Mouse (Mus musculus) Patski (cell line): ENCODE measurements around the gene Tap2. TPM values are rescaled to one million over a fixed set of nuclear protein-coding genes. Genes with fewer than 3 reads are reported as not detected.
A peak's percentile ranks its signal among the peaks of the same experiment; 100 is the strongest.

Experiments
- ATAC-seq: fragments of 100-300 bp; one replicate; pipeline ENCODE4 v1.8.0; 2021
- CTCF ChIA-PET: fragments of 350-600 bp; sonication (Branson Sonifier 250); formaldehyde crosslinking; loops from one replicate; lab custom pipeline; 2022; ENCODE audit warnings: inconsistent platforms; lab: Charles Lee
- POLR2A ChIA-PET: fragments of 350-600 bp; sonication (Branson Sonifier 250); formaldehyde crosslinking; loops from one replicate; lab custom pipeline; 2022; ENCODE audit warnings: antibody characterized with exemption, inconsistent platforms; lab: Charles Lee
- DNase-seq: peaks from one replicate; pipeline ENCODE4 v3.0.0-alpha.2; 2011; ENCODE audit warnings: low read depth, low spot score
- H3K27me3 ChIP-seq: fragments of 371-371 bp; one replicate; pipeline ENCODE4 v1.5.1; 2021
- CTCF ChIP-seq: fragments of 100-300 bp; IDR thresholded peaks from one replicate; pipeline ENCODE4 v1.5.1; 2021
- in situ Hi-C: fragments of 300-500 bp; cut with MboI; formaldehyde crosslinking; loops from 3 replicates; pipeline ENCODE4 v1.11.1; 2018; ENCODE audit warnings: low pct_unique_long_range_greater_than_20kb, mixed read lengths
- polyA plus RNA-seq: library from polyadenylated mRNA; unstranded; gene quantifications from one replicate; pipeline ENCODE4 v1.2.3, GENCODE M21; 2021

Gene Tap2
- polyA plus RNA-seq, 1 experiment from 2014 or later = 38.2 TPM

GRCm38 (mm10) chr17:34261502-34261901 lies 58.2 kb downstream of the Tap2 start:
- ChIA-PET CTCF (interaction anchor here (1.3 to 1.6 kb wide), 2 partner anchors 11 to 23 kb away, joined by 3 to 4 read pairs; partner anchors contain the start of gene H2-Ob), POLR2A (no interaction called here)
- H3K27me3 ChIP-seq = peaks cover 15% of the 10 kb centered on the region
- ATAC-seq (peak; percentile 55), DNase-seq (peak; percentile 60)
- no peak for TF ChIP-seq CTCF
- in situ Hi-C loops = no loop called here

- in situ Hi-C loops = no loop called here
These were observed 59.7 kb downstream of the Tap2 start for GRCm38 (mm10) chr17:34263068-34263467.

GRCm38 (mm10) chr17:34263811-34264371 lies 60.6 kb downstream of the Tap2 start:
- ChIA-PET CTCF (no interaction called here), POLR2A (no interaction called here)
- TF ChIP-seq CTCF = no peak
- ATAC-seq (no peak), DNase-seq (no peak)
- H3K27me3 ChIP-seq = peaks cover 16% of the 10 kb centered on the region
- in situ Hi-C loops = no loop called here

More at GRCm38 (mm10) chr17:34263068-34263467, 59.7 kb downstream of the Tap2 start:
- ATAC-seq (peak; percentile 72), DNase-seq (peak; percentile 46)
- H3K27me3 ChIP-seq = peaks cover 19% of the 10 kb centered on the region
- TF ChIP-seq CTCF = no peak
- ChIA-PET POLR2A (no interaction called here), CTCF (interaction anchor here (1.3 to 1.6 kb wide), 2 partner anchors 13 to 25 kb away, joined by 3 to 4 read pairs; partner anchors contain the start of gene H2-Ob)

- DNase-seq (no peak), ATAC-seq (no peak)
- POLR2A ChIA-PET = no interaction called here
- no peak for TF ChIP-seq CTCF
- peaks cover 15% of the 10 kb centered on the region for H3K27me3 ChIP-seq
- in situ Hi-C loops = no loop called here
- CTCF ChIA-PET = no interaction called here
These were observed 61.4 kb downstream of the Tap2 start for GRCm38 (mm10) chr17:34264452-34265351.

Other genes with a start within 250 kb of the Tap2 start
- gene Vps52, start 247.7 kb upstream of the Tap2 start, polyA plus RNA-seq = 56.9 TPM
- 1,854 TPM for gene Rps18, start 247.5 kb upstream of the Tap2 start, polyA plus RNA-seq
- 79.5 TPM for gene H2-K1, start 203.2 kb upstream of the Tap2 start, polyA plus RNA-seq
- gene Ring1, start 178.8 kb upstream of the Tap2 start, polyA plus RNA-seq = 31.1 TPM
- 49.3 TPM for gene H2-Ke6, start 175.5 kb upstream of the Tap2 start, polyA plus RNA-seq
- gene Slc39a7, start 171.8 kb upstream of the Tap2 start, polyA plus RNA-seq = 189 TPM
- gene Rxrb, start 171.7 kb upstream of the Tap2 start, polyA plus RNA-seq = 57.1 TPM
- 0.60 TPM for gene Col11a2, start 164.1 kb upstream of the Tap2 start, polyA plus RNA-seq
- not detected for gene H2-Oa, start 111.2 kb upstream of the Tap2 start, polyA plus RNA-seq
- gene H2-DMa, start 84.0 kb upstream of the Tap2 start, polyA plus RNA-seq = 17.1 TPM
- 239 TPM for gene Brd2, start 80.9 kb upstream of the Tap2 start, polyA plus RNA-seq
- gene H2-DMb2, start 60.2 kb upstream of the Tap2 start, polyA plus RNA-seq = 8.2 TPM
- gene H2-DMb1, start 50.5 kb upstream of the Tap2 start, polyA plus RNA-seq = 36.6 TPM
- 7.0 TPM for gene Tap1, start 16.0 kb upstream of the Tap2 start, polyA plus RNA-seq
- gene Psmb9, start 15.8 kb upstream of the Tap2 start, polyA plus RNA-seq = 1.3 TPM
- 18.7 TPM for gene Psmb8, start 5.8 kb upstream of the Tap2 start, polyA plus RNA-seq
- gene H2-Ob, start 35.4 kb downstream of the Tap2 start, polyA plus RNA-seq = not detected
- gene H2-Ab1, start 54.2 kb downstream of the Tap2 start, polyA plus RNA-seq = 0.09 TPM
- not detected for gene H2-Aa, start 84.3 kb downstream of the Tap2 start, polyA plus RNA-seq
- 0.32 TPM for gene H2-Eb1, start 102.3 kb downstream of the Tap2 start, polyA plus RNA-seq
- not detected for gene H2-Eb2, start 122.1 kb downstream of the Tap2 start, polyA plus RNA-seq
- gene Btnl2, start 151.3 kb downstream of the Tap2 start, polyA plus RNA-seq = not detected
- gene Btnl1, start 173.6 kb downstream of the Tap2 start, polyA plus RNA-seq = not detected
- not detected for gene BC051142, start 195.3 kb downstream of the Tap2 start, polyA plus RNA-seq